Mouse (Mus musculus) cerebellum, adult (tissue): ENCODE data around the gene Tmem29.
"Not testable (repeated sequence)": the region's sequence is repeated elsewhere in the genome, so short reads cannot be mapped to it uniquely, and the experiment has no call there.

Experiments
- ATAC-seq: cut with Nextera tagmentation; 2 replicates; pipeline ENCODE4 v1.9.2; 2017; ENCODE audit warnings: mild to moderate bottlenecking, moderate library complexity, mixed read lengths; ENCODE audit not compliant: insufficient number of reproducible peaks, low FRiP score, low TSS enrichment

The Tmem29 gene

DNA sequence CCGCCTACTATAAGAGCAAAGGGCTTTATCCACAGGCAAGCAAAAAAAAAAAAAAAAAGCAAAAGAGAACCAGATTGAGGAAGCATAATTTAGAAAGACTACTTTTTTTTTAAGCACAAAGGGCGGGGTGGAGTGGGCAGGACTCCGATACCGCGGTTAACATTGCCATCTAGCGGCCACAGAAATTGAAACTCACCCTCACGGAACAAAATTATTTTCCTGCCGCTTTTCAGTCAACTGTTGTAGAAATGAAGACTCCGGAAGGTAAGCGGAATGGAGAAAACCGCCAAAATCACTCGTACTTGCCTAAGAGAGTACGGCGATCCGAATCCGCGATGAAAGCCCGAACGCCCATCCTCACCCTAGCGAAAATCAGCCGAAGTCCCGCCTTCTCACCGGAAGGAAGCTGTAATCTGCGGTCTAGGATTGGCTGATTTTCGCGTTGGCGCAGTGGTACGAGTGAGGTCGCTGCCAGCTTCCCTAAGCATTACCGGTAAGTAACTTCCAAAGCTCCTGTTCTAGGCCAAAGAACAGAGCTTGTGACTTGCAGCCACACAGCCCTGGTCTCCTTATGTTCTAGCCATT lies at the start of gene Tmem29:
Gene Tmem29 (minus strand): TSS at position 389 of the 585 bp plus-strand sequence.
- peak; percentile 99 for ATAC-seq

DNA sequence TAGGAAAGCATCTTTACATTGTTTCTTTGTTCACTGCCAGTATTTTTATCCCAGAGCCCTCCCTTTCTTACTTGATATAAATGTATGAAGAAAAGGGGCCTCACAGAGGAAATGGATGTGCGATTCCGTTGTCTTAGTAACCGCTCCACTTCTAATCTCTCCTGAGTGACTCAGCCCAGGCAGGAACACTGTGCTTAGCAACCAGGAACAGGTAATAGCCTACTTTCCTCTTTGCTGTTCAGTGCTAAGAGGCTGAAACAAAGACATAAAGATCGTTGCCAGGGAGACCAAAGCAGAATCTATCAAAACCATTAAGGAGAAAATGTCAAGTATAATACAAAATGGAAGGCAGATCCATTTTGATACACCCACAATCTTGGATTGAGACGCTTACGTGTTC lies 49.7 kb upstream of the Tmem29 start:
- no peak for ATAC-seq

DNA sequence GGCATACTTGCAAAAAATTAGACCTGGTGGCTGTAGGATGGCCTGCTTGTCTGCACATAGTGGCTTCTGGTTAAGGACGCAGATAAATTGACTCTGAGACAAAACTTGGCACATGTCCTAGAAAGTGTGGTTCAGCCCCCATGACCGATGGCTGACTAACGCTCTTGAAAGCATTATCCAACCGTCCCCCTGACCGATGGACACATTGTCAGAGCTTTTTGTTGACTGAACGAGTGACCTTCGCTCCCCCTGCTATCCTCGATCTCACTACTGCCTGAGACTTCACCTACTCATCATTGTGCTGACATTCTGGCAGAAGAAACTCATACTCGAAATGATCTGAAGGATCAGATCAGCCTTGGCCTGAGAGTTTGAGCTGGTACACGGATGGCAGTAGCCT lies 28.9 kb upstream of the Tmem29 start:
- not testable (repeated sequence) for ATAC-seq

DNA sequence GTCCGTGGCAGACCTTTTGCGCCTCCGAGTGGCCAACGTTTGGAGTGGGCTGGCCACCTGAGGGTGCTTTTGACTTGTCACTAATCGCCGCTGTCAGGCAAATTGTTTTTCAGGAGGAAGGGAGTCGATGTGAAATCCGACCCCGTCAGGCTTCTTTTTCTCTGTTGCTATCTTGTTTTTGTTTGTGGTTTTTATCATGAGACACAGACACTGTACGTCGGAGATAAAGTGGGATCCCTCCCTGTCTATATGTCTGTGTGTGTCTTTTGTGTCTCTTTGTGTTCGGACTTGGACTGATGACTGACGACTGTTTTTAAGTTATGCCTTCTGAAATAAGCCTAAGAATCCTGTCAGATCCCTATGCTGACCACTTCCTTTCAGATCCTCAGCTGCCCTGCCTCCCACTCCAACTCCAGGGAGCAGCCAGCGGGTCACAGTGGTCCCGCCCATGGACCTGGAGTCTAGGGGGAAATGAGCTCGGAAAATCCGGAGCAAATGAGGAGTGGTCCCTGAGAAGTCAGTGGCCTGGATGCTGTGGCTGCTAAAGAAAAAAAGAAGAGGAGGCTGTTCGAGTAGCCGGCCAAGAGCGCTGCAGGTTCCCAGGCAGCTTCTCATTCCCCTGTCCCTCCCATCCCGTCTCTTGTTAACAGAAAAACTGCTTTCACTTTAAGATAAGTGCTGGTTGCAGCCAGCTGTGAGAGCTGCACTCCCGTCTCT lies 27.5 kb upstream of the Tmem29 start:
- not testable (repeated sequence) for ATAC-seq

DNA sequence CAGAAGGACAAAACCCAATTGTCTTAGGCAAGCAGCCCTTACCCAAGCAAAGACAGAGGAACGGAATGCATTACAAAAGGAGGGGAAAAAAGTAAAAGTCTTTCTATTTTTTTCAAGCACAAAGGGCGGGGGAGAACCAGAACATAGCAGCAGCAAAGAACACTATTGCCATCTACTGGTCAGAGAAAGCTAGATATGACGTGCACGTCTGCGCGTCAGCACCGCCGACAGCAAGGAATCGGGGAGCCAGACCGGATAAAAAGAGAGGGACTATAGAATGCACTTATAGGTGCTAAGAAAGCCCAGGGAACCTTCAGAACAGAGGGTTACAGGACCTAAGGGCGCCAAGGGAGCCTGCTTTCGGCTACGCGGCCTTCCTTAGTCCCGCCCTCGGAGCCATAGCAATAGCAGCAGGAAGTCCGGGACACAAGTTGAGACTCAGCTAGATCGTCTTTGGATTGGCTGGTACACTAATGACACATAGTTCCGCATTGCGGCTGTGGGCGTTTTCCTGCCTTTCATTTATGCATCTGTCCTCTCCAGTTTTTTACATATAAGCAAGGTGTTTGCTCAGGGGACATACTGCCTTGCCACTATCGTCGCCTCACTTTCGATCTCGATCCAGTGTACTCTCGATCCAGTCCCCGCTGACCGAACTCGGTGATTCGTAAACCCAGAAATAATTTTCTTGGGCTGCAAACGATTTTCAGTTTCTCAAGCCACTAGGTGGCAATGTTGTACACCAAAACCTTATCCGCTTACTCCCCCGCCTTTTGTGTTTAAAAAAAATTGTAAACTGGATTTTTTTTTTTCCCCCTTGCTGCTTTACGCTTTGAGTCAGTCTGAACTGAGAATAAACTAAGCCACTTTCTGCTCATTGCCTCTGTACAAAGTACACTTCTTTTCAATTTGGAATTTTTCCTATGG lies 19.2 kb upstream of the Tmem29 start:
- ATAC-seq = peak; percentile 96

DNA sequence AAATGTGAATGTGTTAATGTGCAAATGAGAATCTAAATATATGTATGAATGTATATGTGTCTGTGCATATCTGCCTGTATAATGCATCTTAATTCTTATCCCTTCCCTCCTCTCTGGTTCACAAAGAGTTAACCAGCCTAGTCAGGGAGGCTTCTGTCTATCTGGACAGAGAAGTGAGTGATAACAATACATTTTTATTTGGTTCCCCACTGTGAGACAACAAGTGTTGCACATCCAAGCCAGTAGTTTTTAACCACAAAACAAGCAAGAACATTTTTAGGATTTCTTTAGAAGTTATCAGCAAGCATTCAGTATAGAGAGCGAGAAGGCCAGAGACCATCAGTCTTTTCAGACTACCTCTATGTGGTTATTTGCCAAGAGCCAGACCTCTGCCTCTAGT lies 12.5 kb upstream of the Tmem29 start:
- ATAC-seq = no peak

DNA sequence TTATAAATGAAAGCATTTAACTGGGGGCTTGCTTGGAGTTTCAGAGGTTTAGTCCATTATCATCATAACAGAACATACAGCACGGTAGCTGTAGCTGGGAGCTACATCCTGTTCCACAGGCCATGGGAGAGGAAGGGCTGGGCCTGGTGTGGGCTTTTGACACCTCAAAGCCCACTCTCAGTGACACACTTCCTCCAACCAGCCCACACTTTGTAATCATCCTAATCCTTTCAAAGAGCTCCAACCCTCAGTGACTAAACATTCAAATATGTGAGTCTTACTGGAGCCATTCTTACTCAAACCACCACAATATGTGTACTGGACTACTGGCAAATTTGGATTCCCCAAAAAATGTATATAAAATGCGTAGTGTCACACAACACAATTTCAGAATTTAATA lies 9.3 kb upstream of the Tmem29 start:
- no peak for ATAC-seq

DNA sequence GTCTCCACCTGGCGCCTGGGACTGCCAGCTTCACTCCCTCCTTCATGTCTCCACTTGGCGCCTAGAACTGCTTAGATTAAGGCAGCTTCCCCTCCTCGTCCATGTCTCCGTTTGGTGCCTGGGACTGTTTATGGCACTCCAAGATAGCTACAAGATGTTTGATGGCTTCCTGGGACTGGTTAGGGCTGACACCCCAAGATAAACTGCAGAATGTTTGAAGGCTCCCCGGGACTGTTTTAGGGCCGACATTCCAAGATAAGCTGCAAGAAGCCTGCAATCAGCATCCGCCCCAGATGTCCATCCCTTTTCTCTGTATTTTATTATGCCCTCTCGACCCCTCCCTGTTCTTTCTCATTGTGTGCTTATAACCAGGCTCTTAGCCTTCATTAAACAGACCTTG lies 7.9 kb upstream of the Tmem29 start:
- not testable (repeated sequence) for ATAC-seq

DNA sequence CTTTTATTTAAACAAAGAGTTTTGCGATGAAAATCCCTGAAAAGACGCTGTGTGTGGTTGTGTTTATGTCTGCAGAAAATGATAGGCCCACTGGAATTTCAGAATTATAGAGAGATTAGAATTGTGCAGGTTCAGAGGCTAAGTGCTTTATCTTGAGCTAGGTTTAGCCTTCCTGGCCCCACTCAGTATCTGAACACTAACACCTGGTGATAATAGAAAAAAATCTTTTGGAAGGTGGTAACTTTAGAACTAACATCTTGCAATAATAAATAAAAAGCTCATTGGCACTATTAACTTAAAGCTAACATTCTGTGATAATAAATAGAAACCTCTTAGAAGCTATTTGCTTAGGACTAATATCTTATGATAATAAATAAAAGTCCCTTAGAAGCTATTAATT lies 1.2 kb upstream of the Tmem29 start:
- no peak for ATAC-seq

DNA sequence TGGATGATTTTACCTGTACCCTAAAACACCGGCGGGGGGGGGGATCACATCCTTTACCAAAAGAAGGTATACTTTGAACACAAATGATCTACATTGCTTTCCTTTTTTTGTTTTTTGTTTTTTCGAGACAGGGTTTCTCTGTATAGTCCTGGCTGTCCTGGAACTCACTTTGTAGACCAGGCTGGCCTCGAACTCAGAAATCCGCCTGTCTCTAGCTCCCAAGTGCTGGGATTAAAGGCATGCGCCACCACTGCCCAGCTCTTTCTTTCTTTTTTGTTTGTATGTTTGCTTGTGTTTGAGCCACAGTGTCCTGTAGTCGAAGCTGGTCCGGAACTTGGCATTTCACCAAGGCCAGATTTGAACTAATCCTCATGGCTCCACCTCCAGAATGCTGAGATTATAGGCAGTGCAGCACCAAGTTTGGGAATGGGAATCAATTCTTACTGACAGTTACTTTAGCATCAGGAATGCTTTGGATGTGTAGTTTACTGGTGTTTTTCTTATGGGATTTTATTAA lies 515 bp upstream of the Tmem29 start:
- no peak for ATAC-seq

DNA sequence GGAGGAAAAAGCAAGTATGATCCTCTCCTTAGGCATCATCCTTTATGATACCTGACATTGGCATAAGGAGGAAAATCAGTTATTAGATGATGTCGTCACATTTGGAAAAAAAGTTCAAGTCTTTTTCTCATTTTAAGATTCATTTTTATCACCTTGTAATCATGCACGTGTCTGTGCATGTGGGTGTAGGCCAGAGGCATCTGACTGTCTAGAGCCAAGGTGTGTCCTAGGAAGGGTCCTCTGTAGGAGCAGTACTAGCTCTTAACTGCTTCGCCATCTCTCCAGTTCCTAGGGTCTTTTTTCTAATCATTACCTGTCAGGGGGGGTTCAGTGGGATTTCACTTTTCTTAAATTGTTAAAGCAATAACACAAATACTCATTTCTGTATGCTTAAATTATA lies 818 bp downstream of the Tmem29 start:
- ATAC-seq = 0 out of 2 replicates have a peak, but pooled peaks have one; percentile 17

DNA sequence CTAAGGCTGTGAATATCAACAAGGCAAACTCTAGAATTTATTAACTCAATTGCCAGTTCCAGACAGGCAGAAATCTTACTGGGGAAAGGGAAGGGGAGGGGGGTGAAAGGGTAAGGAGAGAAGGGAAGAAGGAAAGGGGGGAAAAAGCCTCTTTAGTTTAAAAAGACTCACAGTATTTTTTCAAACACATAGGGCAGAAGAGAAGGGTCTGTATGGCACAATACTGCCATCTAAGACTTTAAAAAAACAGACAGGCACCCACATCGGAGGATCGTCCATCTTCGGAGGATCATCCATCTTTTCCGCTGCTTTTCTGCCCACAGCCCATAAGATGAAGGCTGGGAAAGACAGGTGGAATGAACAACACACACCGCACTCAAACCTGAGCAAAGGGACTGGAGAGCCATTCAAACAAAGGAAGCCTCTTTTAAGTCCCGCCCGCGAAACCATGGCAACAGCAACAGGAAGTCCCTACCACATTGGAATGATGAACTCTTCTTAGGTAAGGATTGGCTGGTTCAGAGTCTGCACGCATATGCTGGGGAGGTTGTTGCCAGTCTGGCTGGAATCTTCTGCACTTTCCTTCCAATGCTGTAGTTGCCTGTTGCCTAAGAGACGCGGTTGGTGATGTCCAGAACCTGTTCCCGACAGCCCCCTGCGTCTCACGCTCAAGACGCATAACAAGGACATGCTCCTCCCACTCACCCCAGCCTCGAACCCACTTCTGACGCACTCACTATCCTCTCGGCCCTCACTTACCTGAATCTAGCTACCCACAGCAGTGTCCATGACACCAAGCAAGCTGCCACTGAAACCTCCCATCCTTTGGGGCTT lies 18.2 kb downstream of the Tmem29 start:
- peak; percentile 100 for ATAC-seq

DNA sequence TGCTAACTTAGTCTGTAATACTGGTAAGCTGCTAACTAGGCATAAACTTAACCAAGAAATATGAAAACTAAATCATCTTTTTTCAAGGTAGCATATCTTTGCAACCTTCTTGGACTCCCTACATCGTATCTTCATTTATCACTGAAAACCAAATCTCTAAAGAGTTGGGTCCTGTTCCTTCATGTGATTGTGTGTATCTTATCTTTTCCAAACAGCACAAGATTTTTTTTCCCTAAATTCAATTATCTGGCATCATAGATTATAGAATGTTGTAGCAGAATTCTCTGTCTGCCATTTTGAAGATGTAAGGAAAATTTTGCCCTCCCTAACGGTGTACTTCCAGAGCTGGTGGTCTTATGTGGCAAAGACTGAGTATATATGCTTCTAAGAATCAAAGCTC lies 22.6 kb downstream of the Tmem29 start:
- no peak for ATAC-seq

DNA sequence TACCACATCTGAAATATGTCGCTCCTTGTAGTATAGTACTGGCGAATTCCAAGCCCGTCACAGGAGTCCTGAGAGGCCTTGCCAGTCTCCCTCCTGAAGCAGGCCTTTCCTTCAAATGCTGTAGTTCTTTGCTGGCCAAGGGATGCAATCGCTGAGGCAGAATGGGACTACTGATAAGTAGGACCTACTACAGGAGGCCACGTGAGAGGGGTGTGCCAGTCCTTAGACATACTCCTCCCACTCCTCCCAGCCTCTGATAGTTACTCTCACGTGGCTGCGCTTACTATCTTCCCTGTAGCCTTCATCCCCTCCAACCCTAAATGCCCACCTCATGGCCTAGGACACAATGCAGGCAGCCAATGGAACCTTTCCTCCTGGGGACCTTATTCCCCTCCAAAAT lies 23.6 kb downstream of the Tmem29 start:
- ATAC-seq = no peak

DNA sequence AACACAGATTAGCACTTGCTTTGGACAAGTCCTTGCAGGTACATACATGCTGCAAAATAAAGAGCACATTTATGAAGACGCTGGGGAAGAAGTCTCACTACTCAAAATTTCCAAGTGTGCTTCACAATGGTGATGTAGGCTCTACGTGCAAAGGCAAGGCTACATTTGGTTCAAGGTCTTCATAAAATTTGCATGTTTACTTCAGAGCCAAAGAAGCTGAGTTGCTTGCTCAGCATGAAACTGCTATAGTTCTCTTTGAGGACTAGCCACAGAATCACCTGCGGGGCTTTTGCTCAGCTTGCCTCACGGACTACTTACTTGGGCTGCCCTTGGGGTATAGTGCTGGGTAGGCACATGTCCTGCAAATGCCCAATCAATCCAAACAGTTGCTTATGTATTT lies 45.4 kb downstream of the Tmem29 start:
- no peak for ATAC-seq
